Mouse (Mus musculus) myocyte (in vitro differentiated cells): ENCODE data around the gene Osgep. TPM values are rescaled to one million over a fixed set of nuclear protein-coding genes. Genes with fewer than 3 reads are reported as not detected.
"Not testable (repeated sequence)": the region's sequence is repeated elsewhere in the genome, so short reads cannot be mapped to it uniquely, and the experiment has no call there.

Experiments used
- H3K27me3 ChIP-seq: one replicate; pipeline ENCODE4 v1.6.1; 2011; ENCODE audit not compliant: control insufficient read depth, insufficient read depth, insufficient read length
- H3K36me3 ChIP-seq: one replicate; pipeline ENCODE4 v1.6.1; 2011; ENCODE audit not compliant: control insufficient read depth, insufficient read depth
- H3K4me2 ChIP-seq: one replicate; pipeline ENCODE4 v1.6.1; 2011; ENCODE audit warnings: low read depth, control low read depth
- H3K4me3 ChIP-seq: one replicate; pipeline ENCODE4 v1.5.1; 2011; ENCODE audit warnings: mild to moderate bottlenecking, control low read depth, moderate library complexity
- H3K79me2 ChIP-seq: one replicate; pipeline ENCODE4 v1.6.1; 2011; ENCODE audit not compliant: control insufficient read depth, insufficient read depth
- H3ac ChIP-seq: one replicate; pipeline ENCODE4 v1.6.1; 2011; ENCODE audit not compliant: control insufficient read depth, insufficient read length
- CEBPB ChIP-seq: IDR thresholded peaks from 2 replicates; pipeline ENCODE4 v1.6.1; 2011; ENCODE audit warnings: mild to moderate bottlenecking, moderate library complexity; ENCODE audit not compliant: poor library complexity, insufficient read depth, severe bottlenecking
- E2F4 ChIP-seq: IDR thresholded peaks from one replicate; pipeline ENCODE4 v1.6.1; 2011; ENCODE audit warnings: mild to moderate bottlenecking, control low read depth, moderate library complexity; ENCODE audit not compliant: insufficient read depth
- MAX ChIP-seq: IDR thresholded peaks from one replicate; pipeline ENCODE4 v1.6.1; 2011; ENCODE audit warnings: low read depth, mild to moderate bottlenecking, control low read depth
- MYOD1 ChIP-seq, 3 experiments: IDR thresholded peaks; one replicate each; pipeline ENCODE4 v1.6.1; 2011; ENCODE audit warnings: control low read depth in 2 of 3, low read depth in 2 of 3, mild to moderate bottlenecking in 2 of 3, moderate library complexity in 1 of 3; ENCODE audit not compliant: insufficient read length in 2 of 3, control insufficient read depth in 1 of 3
- MYOG ChIP-seq, 3 experiments: IDR thresholded peaks; one replicate each; pipeline ENCODE4 v1.6.1; 2011; ENCODE audit warnings: control low read depth in 2 of 3, low read depth in 2 of 3, mild to moderate bottlenecking in 2 of 3; ENCODE audit not compliant: insufficient read length in 2 of 3, control insufficient read depth in 1 of 3, insufficient read depth in 1 of 3
- POLR2A ChIP-seq: IDR thresholded peaks from one replicate; pipeline ENCODE4 v1.6.1; 2011; ENCODE audit warnings: low read depth, mild to moderate bottlenecking, control low read depth, moderate library complexity; ENCODE audit not compliant: insufficient read length
- POLR2AphosphoS2 ChIP-seq: IDR thresholded peaks from one replicate; pipeline ENCODE4 v1.6.1; 2011; ENCODE audit warnings: low read depth, control low read depth; ENCODE audit not compliant: insufficient read length
- REST ChIP-seq: IDR thresholded peaks from one replicate; pipeline ENCODE4 v1.6.1; 2011; ENCODE audit warnings: mild to moderate bottlenecking, control low read depth, moderate library complexity; ENCODE audit not compliant: insufficient read depth, insufficient read length
- SRF ChIP-seq: IDR thresholded peaks from one replicate; pipeline ENCODE4 v1.6.1; 2011; ENCODE audit warnings: low read depth; ENCODE audit not compliant: control insufficient read depth, insufficient read length
- TCF12 ChIP-seq: IDR thresholded peaks from one replicate; pipeline ENCODE4 v1.6.1; 2011; ENCODE audit warnings: mild to moderate bottlenecking, control low read depth; ENCODE audit not compliant: poor library complexity, insufficient read depth, severe bottlenecking
- TCF3 ChIP-seq: IDR thresholded peaks from one replicate; pipeline ENCODE4 v1.6.1; 2011; ENCODE audit warnings: low read depth, control low read depth; ENCODE audit not compliant: insufficient read length
- USF1 ChIP-seq: IDR thresholded peaks from one replicate; pipeline ENCODE4 v1.6.1; 2011; ENCODE audit warnings: low read depth, mild to moderate bottlenecking, control low read depth, moderate library complexity
- polyA plus RNA-seq: library from polyadenylated mRNA; unstranded; fragments of >200 nt; fragmentation: generic; extraction: Trizol; gene quantifications from one replicate; pipeline ENCODE4 v1.2.1, GENCODE M21; 2012; ENCODE audit warnings: missing spikeins

Osgep gene
- polyA plus RNA-seq, 1 experiment, result 81.0 TPM

DNA sequence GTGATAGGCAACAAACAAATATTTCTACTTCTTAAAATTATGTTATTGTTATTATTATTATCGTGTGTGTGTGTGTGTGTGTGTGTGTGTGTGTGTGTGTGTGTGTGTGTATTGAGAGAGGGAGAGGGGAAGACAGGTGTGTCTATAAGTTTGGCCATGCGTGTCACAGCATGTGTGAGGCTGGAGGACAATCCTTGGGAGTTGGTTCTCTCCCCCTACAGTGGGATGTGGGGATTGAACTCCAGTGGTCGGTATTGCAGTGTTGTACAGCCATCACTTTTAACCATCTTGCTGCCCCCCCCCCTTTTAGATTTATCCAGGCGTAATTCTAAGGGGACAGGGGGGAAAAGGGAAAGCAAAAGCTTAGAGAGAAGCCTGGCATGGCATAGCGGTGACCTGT lies 56.0 kb downstream of the Osgep start:
- TF ChIP-seq MYOD1 (IDR thresholded peaks at IDR 0.05; ENCODE audit: control insufficient read depth in 1 of 3, insufficient read length in 2 of 3, low read depth in 2 of 3), result no peak
- no peak for TF ChIP-seq REST
- TF ChIP-seq MYOG (IDR thresholded peaks at IDR 0.05; ENCODE audit: control insufficient read depth in 1 of 3, insufficient read depth in 1 of 3, insufficient read length in 2 of 3, low read depth in 2 of 3), result no peak
- no peak for TF ChIP-seq POLR2AphosphoS2
- TF ChIP-seq SRF, result no peak
- TF ChIP-seq TCF12, result no peak
- TF ChIP-seq MAX, result no peak
- TF ChIP-seq TCF3, result no peak
- TF ChIP-seq USF1, result no peak
- no peak for TF ChIP-seq POLR2A
- TF ChIP-seq CEBPB, result no peak
- TF ChIP-seq E2F4, result no peak
- peaks cover 7% of the 10 kb centered on the region for H3K79me2 ChIP-seq
- peaks cover 22% of the 10 kb centered on the region for H3K36me3 ChIP-seq
- H3K4me3 ChIP-seq, result no peak overlapping the region
- no peaks in the 10 kb centered on the region for H3K27me3 ChIP-seq
- no peak overlapping the region for H3ac ChIP-seq
- H3K4me2 ChIP-seq, result no peak overlapping the region

DNA sequence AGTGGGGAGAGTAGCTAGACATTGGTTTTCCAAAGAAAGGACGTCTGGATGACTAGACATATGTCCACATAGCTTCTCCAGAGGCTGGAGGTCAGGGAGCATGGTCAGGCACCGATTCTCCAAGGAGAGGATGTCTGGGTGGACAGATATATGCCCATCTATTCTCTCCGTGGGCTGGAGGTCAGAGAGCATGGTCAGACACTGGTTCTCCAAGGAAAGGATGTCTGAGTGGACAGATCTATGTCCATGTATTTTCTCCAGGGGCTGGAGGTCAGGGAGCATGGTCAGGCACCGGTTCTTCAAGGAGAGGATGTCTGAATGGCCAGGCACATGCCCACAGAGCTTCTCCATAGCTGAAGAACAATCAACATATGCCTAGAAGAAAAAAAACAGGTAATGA lies 56.5 kb downstream of the Osgep start:
- Histone ChIP-seq H3K27me3 (no peaks in the 10 kb centered on the region), H3K36me3 (peaks cover 22% of the 10 kb centered on the region), H3K79me2 (peaks cover 7% of the 10 kb centered on the region), H3ac (no peak overlapping the region), H3K4me2 (no peak overlapping the region), H3K4me3 (no peak overlapping the region)
- no peak for TF ChIP-seq MYOD1 (IDR thresholded peaks at IDR 0.05; ENCODE audit: control insufficient read depth in 1 of 3, insufficient read length in 2 of 3, low read depth in 2 of 3)
- TF ChIP-seq REST, result no peak
- TF ChIP-seq SRF, result no peak
- no peak for TF ChIP-seq USF1
- no peak for TF ChIP-seq POLR2AphosphoS2
- no peak for TF ChIP-seq MYOG (IDR thresholded peaks at IDR 0.05; ENCODE audit: control insufficient read depth in 1 of 3, insufficient read depth in 1 of 3, insufficient read length in 2 of 3, low read depth in 2 of 3)
- no peak for TF ChIP-seq TCF12
- TF ChIP-seq TCF3, result no peak
- TF ChIP-seq POLR2A, result no peak
- no peak for TF ChIP-seq MAX
- TF ChIP-seq CEBPB, result no peak
- TF ChIP-seq E2F4, result no peak

DNA sequence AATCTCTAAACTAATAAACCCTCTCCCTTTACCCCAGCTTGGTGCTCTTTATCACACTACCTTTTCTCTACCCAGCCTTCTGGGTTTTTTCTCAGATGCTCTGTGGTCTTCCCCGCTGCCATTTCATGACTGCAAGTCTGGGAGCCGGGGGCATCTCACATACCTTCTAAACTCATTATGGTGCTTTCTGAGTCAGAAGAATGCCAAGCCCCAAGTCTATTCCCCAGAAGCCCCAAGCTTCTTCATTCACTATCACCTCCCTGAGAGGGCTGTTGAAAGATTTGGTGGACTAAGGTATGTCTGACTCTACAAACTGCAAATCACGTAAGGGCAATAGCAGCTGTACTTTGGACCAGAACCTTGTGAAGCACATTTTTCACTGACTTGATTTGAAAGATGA lies 57.7 kb downstream of the Osgep start:
- no peaks in the 10 kb centered on the region for H3K27me3 ChIP-seq
- no peak for TF ChIP-seq E2F4
- TF ChIP-seq POLR2A, result no peak
- no peak for TF ChIP-seq MYOG (IDR thresholded peaks at IDR 0.05; ENCODE audit: control insufficient read depth in 1 of 3, insufficient read depth in 1 of 3, insufficient read length in 2 of 3, low read depth in 2 of 3)
- no peak for TF ChIP-seq REST
- no peak for TF ChIP-seq MAX
- TF ChIP-seq TCF3, result no peak
- TF ChIP-seq TCF12, result no peak
- H3K79me2 ChIP-seq, result peaks cover 7% of the 10 kb centered on the region
- no peak overlapping the region for H3ac ChIP-seq
- H3K36me3 ChIP-seq, result peaks cover 22% of the 10 kb centered on the region
- H3K4me2 ChIP-seq, result no peak overlapping the region
- no peak overlapping the region for H3K4me3 ChIP-seq

DNA sequence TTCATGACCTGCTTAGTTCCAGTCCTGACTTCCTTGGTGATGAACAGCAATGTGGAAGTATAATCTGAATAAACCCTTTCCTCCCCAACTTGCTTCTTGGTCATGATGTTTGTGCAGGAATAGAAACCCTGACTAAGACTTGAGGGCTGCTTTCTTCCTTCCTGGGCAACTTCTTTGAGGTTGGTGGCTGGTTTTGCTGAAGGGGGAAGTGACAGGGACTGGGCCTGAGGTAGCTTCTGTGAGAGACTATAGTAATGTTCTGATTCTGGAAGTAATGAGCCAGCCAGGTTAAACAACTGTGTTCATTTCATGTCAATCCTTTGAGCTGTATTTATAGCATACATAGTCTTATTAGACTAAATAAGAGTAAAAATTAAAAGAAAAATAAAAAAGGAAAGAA lies 59.7 kb downstream of the Osgep start:
- H3K27me3 ChIP-seq, H3K4me2 ChIP-seq, H3ac ChIP-seq, H3K4me3 ChIP-seq, H3K79me2 ChIP-seq: not testable (repeated sequence)
- H3K36me3 ChIP-seq, result peaks cover 28% of the 10 kb centered on the region

DNA sequence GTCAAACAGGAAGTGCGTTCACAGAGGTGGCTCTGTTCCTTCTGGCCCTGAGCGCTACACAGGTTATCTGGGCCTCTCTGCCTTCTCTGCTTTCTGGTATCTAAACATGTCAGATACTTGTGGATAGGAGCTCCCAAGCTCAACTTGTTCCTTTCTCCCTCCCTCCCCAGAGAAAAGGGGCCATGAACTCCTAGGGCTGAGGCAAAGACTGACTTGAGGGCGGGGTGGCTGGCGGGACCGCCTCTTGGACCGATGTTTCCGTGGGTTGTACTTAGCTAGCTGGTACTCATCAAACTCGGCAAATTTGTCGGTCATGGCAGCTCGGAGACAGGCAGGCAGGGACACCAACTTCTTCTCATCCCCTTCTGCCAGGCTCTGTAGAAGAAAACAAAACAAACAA lies 62.1 kb downstream of the Osgep start:
- H3K4me2 ChIP-seq, result no peak overlapping the region
- peaks cover 38% of the 10 kb centered on the region for H3K36me3 ChIP-seq
- H3ac ChIP-seq, result no peak overlapping the region
- H3K4me3 ChIP-seq, result no peak overlapping the region
- no peaks in the 10 kb centered on the region for H3K79me2 ChIP-seq
- no peaks in the 10 kb centered on the region for H3K27me3 ChIP-seq
- no peak for TF ChIP-seq USF1
- TF ChIP-seq POLR2AphosphoS2, result no peak
- no peak for TF ChIP-seq TCF3
- TF ChIP-seq MAX, result no peak
- TF ChIP-seq MYOG (IDR thresholded peaks at IDR 0.05; ENCODE audit: control insufficient read depth in 1 of 3, insufficient read depth in 1 of 3, insufficient read length in 2 of 3, low read depth in 2 of 3), result no peak
- no peak for TF ChIP-seq REST
- no peak for TF ChIP-seq TCF12
- TF ChIP-seq MYOD1 (IDR thresholded peaks at IDR 0.05; ENCODE audit: control insufficient read depth in 1 of 3, insufficient read length in 2 of 3, low read depth in 2 of 3), result no peak
- no peak for TF ChIP-seq SRF

Other genes starting within 250 kb of the Osgep start
- not detected for gene Olfr747, start 231.7 kb downstream of the Osgep start, polyA plus RNA-seq
- not detected for gene Olfr748, start 217.5 kb downstream of the Osgep start, polyA plus RNA-seq
- not detected for gene Olfr749, start 179.8 kb downstream of the Osgep start, polyA plus RNA-seq
- gene Ttc5, start 139.4 kb downstream of the Osgep start, polyA plus RNA-seq, result 26.7 TPM
- 0.16 TPM for gene Ccnb1ip1, start 117.2 kb downstream of the Osgep start, polyA plus RNA-seq
- gene Parp2, start 117.1 kb downstream of the Osgep start, polyA plus RNA-seq, result 22.1 TPM
- 20.6 TPM for gene Tep1, start 54.3 kb downstream of the Osgep start, polyA plus RNA-seq
- gene Klhl33, start 27.4 kb downstream of the Osgep start, polyA plus RNA-seq, result 4.9 TPM
- gene Apex1, start 75 bp upstream of the Osgep start, polyA plus RNA-seq, result 113 TPM
- 71.3 TPM for gene Pip4p1, start 6.0 kb upstream of the Osgep start, polyA plus RNA-seq
- 20.4 TPM for gene Pnp, start 6.2 kb upstream of the Osgep start, polyA plus RNA-seq
- 11.9 TPM for gene Gm49342, start 19.6 kb upstream of the Osgep start, polyA plus RNA-seq
- gene Pnp2, start 31.1 kb upstream of the Osgep start, polyA plus RNA-seq, result 0.08 TPM
- gene Rnase10, start 82.9 kb upstream of the Osgep start, polyA plus RNA-seq, result 0.10 TPM
- not detected for gene Rnase9, start 117.0 kb upstream of the Osgep start, polyA plus RNA-seq
- gene Rnase11, start 125.3 kb upstream of the Osgep start, polyA plus RNA-seq, result not detected
- not detected for gene Rnase12, start 132.8 kb upstream of the Osgep start, polyA plus RNA-seq
- gene Olfr750, start 149.5 kb upstream of the Osgep start, polyA plus RNA-seq, result not detected
- 17.8 TPM for gene Rnase4, start 166.2 kb upstream of the Osgep start, polyA plus RNA-seq
- 1.3 TPM for gene Ang, start 166.3 kb upstream of the Osgep start, polyA plus RNA-seq
- 0.05 TPM for gene Eddm3b, start 189.5 kb upstream of the Osgep start, polyA plus RNA-seq
- 0.12 TPM for gene Rnase6, start 199.0 kb upstream of the Osgep start, polyA plus RNA-seq
- gene Rnase1, start 221.9 kb upstream of the Osgep start, polyA plus RNA-seq, result 0.17 TPM
- not detected for gene Rnase2b, start 237.4 kb upstream of the Osgep start, polyA plus RNA-seq